Mouse (Mus musculus) limb, embryonic 14.5 days (tissue): ENCODE data around the gene Capn15. TPM values are rescaled to one million over a fixed set of nuclear protein-coding genes. Genes with fewer than 3 reads are reported as not detected.

Source experiments
- ATAC-seq: fragments of 200-750 bp; cut with Nextera tagmentation; 2 replicates; pipeline ENCODE4 v1.8.0; 2017; ENCODE audit warnings: low read depth, moderate number of reproducible peaks, moderate TSS enrichment; ENCODE audit not compliant: low FRiP score
- DNase-seq: peaks from one replicate; pipeline ENCODE4 v3.0.0-alpha.2; 2015; ENCODE audit warnings: low spot score
- H3K27ac ChIP-seq: fragments of 300-500 bp; sonication (generic); replicated peaks from 2 replicates; pipeline ENCODE4 v1.5.1; 2014; ENCODE audit warnings: low read depth, mild to moderate bottlenecking, low read length, moderate library complexity, mixed read lengths
- H3K27me3 ChIP-seq: fragments of 300-500 bp; sonication (generic); 2 replicates; pipeline ENCODE4 v1.6.1; 2014; ENCODE audit warnings: low read length, mixed read lengths; ENCODE audit not compliant: control insufficient read depth, insufficient read depth
- H3K36me3 ChIP-seq: fragments of 300-500 bp; sonication (generic); 2 replicates; pipeline ENCODE4 v1.6.1; 2014; ENCODE audit warnings: mild to moderate bottlenecking, low read length, moderate library complexity, mixed read lengths; ENCODE audit not compliant: control insufficient read depth, insufficient read depth
- H3K4me1 ChIP-seq: fragments of 300-500 bp; sonication (generic); 2 replicates; pipeline ENCODE4 v1.6.1; 2014; ENCODE audit warnings: antibody characterized with exemption, low read length, mixed read lengths; ENCODE audit not compliant: control insufficient read depth, insufficient read depth
- H3K4me2 ChIP-seq: fragments of 300-500 bp; sonication (generic); replicated peaks from 2 replicates; pipeline ENCODE4 v1.6.1; 2014; ENCODE audit warnings: low read depth, mild to moderate bottlenecking, low read length, moderate library complexity; ENCODE audit not compliant: severe bottlenecking
- H3K4me3 ChIP-seq: fragments of 300-500 bp; sonication (generic); replicated peaks from 2 replicates; pipeline ENCODE4 v1.5.1; 2014; ENCODE audit warnings: low read length
- H3K9ac ChIP-seq: fragments of 300-500 bp; sonication (generic); 2 replicates; pipeline ENCODE4 v1.6.1; 2014; ENCODE audit warnings: mild to moderate bottlenecking, low read depth, low read length, moderate library complexity; ENCODE audit not compliant: severe bottlenecking
- H3K9me3 ChIP-seq: fragments of 300-500 bp; sonication (generic); 2 replicates; pipeline ENCODE4 v1.6.1; 2016; ENCODE audit warnings: low read length; ENCODE audit not compliant: control insufficient read depth
- POLR2A ChIP-seq: fragments of 200-500 bp; IDR thresholded peaks from 2 replicates; pipeline ENCODE4 v1.8.0; 2012; ENCODE audit warnings: inconsistent platforms, mild to moderate bottlenecking, moderate library complexity, borderline replicate concordance; ENCODE audit not compliant: insufficient read depth, insufficient read length; ENCODE audit errors: extremely low read depth
- WGBS: fragments of 180-500 bp; shearing (Covaris S2); extraction: QIAGEN DNeasy Blood & Tissue Kit; methylation state at CpG from one replicate; pipeline ENCODE4 v1.1.7; 2014; 5-methylcytosine and 5-hydroxymethylcytosine counted together
- polyA plus RNA-seq, 2 experiments: library from polyadenylated mRNA; depleted of rRNA in 1 of 2; stranded (reverse) in 1 of 2; unstranded in 1 of 2; fragments of >200 nt; fragmentation: Nextera tagmentation in 1 of 2; extraction: Ambion mirVana in 1 of 2; gene quantifications; 2 replicates each; pipeline versions ENCODE4 v1.2.1 to v1.2.3; 2012 to 2014

Capn15 gene
- polyA plus RNA-seq (2012; rRNA removed), result 50.1 and 70.4 TPM in 2 replicates
- polyA plus RNA-seq (2014; fragmentation: Nextera tagmentation; extraction: Ambion mirVana), result 31.0 and 31.2 TPM in 2 replicates

DNA sequence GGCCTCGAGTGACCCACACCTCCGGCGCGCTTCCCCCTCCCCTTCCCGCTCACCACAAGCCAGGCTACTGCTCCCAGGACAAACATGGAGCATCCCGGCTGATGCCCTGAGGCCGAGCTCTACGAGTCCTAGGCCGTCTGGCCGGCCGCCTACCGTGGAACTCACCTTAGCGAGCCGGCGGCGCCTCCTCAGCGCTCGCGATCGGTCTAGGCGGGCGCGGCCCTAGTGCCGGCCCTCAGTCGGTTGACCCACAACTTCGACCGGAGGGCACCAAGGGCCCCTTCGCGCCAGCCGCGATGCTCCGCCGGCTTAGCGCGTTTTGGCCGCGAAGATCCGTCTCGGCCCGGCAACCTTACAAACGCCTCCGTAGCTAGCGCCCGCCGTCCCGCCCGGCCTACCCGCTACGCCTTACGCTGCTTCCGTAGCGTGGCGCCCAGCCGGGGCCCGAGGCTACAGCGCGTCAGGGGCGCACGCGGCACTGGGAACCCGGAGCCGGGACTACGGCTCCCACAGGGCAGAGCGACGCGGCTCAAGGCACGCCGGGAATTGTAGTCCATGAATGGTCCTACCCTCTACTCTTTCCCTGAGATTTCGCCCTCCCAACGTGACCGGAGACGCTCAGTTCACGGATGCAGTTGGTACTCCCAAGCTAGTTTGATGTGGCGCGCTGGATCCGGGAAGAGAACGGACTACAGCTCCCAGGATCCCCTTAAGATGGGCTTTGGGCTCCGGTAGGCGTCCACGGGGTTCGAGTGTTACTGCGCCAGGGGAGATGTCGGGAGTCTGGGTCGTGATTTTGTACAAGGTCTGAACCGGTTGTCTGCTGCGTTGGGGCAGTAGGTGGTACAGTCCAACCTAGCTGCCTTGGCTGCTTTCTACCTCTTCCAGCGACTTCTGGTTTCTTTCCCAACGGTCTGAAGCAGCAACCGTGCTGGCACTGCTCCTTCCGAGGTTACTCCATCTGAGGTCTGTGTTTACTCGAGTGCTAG, at the start of gene Capn15:
TSS of gene Capn15 (minus strand) at position 491 of the 989 bp plus-strand sequence.
- H3K27ac ChIP-seq, result peak within 1 kb of the TSS; percentile 83
- TF ChIP-seq POLR2A, result peak; percentile 63; the same call in 1 of the 2 replicates
- DNase-seq (peak; percentile 99), ATAC-seq (peak; percentile 98)
- no peaks in the 10 kb centered on the region for H3K27me3 ChIP-seq
- under 1% methylated on average over 90 of the region's 91 CpGs for WGBS
- peaks cover 17% of the 10 kb centered on the region for H3K4me1 ChIP-seq
- peaks cover 19% of the 10 kb centered on the region for H3K36me3 ChIP-seq
- H3K4me2 ChIP-seq, result peak within 1 kb of the TSS; percentile 70
- peak within 1 kb of the TSS; percentile 90 for H3K4me3 ChIP-seq
- H3K9ac ChIP-seq, result peak within 1 kb of the TSS; percentile 89
- no peaks in the 10 kb centered on the region for H3K9me3 ChIP-seq

DNA sequence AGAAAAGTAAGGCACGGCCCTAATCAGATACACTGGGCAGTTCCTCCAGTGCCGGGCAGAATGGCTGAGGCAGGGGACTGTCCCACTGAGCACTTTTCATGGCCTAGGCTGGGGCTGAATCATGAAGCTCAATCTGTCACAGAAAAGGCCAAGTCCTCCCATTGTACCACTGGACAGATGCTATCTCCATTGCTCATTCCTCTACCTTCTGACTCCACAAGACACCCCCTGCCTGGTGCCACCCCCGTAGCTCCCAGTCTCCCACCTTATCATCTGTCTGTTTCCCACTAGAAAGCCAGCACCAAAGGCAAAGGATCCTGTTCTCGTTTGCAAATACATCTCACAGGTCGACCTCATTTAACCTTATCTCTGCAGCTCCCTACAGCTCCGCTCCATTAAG, 46.4 kb upstream of the Capn15 start:
- H3K27ac ChIP-seq, result no peak overlapping the region
- no peaks in the 10 kb centered on the region for H3K4me1 ChIP-seq
- ATAC-seq, result no peak
- no peak overlapping the region for H3K9ac ChIP-seq
- DNase-seq, result no peak
- H3K4me2 ChIP-seq, result no peak overlapping the region
- 82% methylated on average over 6 of the region's 6 CpGs for WGBS
- no peak for TF ChIP-seq POLR2A
- H3K9me3 ChIP-seq, result no peaks in the 10 kb centered on the region
- H3K36me3 ChIP-seq, result peaks cover 25% of the 10 kb centered on the region
- no peaks in the 10 kb centered on the region for H3K27me3 ChIP-seq
- H3K4me3 ChIP-seq, result no peak overlapping the region

GRCm38 (mm10) chr17:26031583-26031982, 46.0 kb upstream of the Capn15 start:
- H3K36me3 ChIP-seq, result peaks cover 26% of the 10 kb centered on the region
- no peak for ATAC-seq

GRCm38 (mm10) chr17:26028261-26028660, 42.7 kb upstream of the Capn15 start:
- 53% methylated on average over 4 of the region's 4 CpGs for WGBS
- Histone ChIP-seq H3K4me1 (no peaks in the 10 kb centered on the region), H3K27me3 (no peaks in the 10 kb centered on the region), H3K4me2 (no peak overlapping the region), H3K36me3 (peaks cover 32% of the 10 kb centered on the region), H3K4me3 (no peak overlapping the region), H3K9me3 (no peaks in the 10 kb centered on the region), H3K27ac (no peak overlapping the region), H3K9ac (no peak overlapping the region)
- no peak for TF ChIP-seq POLR2A
- DNase-seq (no peak), ATAC-seq (no peak)

More at GRCm38 (mm10) chr17:26031583-26031982, 46.0 kb upstream of the Capn15 start:
- no peak for DNase-seq
- Histone ChIP-seq H3K27ac (no peak overlapping the region), H3K9ac (no peak overlapping the region), H3K9me3 (no peaks in the 10 kb centered on the region), H3K27me3 (no peaks in the 10 kb centered on the region), H3K4me3 (no peak overlapping the region), H3K4me2 (no peak overlapping the region), H3K4me1 (no peaks in the 10 kb centered on the region)
- WGBS, result 95% methylated on average over 5 of the region's 5 CpGs
- no peak for TF ChIP-seq POLR2A

- TF ChIP-seq POLR2A, result no peak
- WGBS, result 92% methylated on average over 9 of the region's 9 CpGs
- ATAC-seq (no peak), DNase-seq (no peak)
- H3K9me3 ChIP-seq, result no peaks in the 10 kb centered on the region
- no peaks in the 10 kb centered on the region for H3K4me1 ChIP-seq
- H3K27me3 ChIP-seq, result no peaks in the 10 kb centered on the region
- H3K36me3 ChIP-seq, result peaks cover 35% of the 10 kb centered on the region
- no peak overlapping the region for H3K4me3 ChIP-seq
- H3K27ac ChIP-seq, result no peak overlapping the region
- no peak overlapping the region for H3K9ac ChIP-seq
- no peak overlapping the region for H3K4me2 ChIP-seq
Observed at GRCm38 (mm10) chr17:26024674-26025073, 39.1 kb upstream of the Capn15 start.
